Mouse (Mus musculus): Measurements from ENCODE around the gene Rgl2. TPM values are rescaled to one million over a fixed set of nuclear protein-coding genes. Genes with fewer than 3 reads are reported as not detected.
A peak's percentile ranks its signal among the peaks of the same experiment; 100 is the strongest.
"Not testable (repeated sequence)": the region's sequence is repeated elsewhere in the genome, so short reads cannot be mapped to it uniquely, and the experiment has no call there.

The Rgl2 gene
- polyA plus RNA-seq, 1 experiment from 2014 or later: 60.9 TPM

GRCm38 (mm10) chr17:33948090-33948904 is 19.0 kb downstream of the Rgl2 start:
- Histone ChIP-seq H3K9ac (no peak overlapping the region), H3K4me3 (no peak overlapping the region), H3K27me3 (replicated peaks) (no peaks in the 10 kb centered on the region), H3K36me3 (replicated peaks) (peaks cover 24% of the 10 kb centered on the region), H3K27ac (no peak overlapping the region), H3K4me1 (peaks cover 44% of the 10 kb centered on the region), H3K4me2 (no peak overlapping the region), H3K9me3 (no peaks in the 10 kb centered on the region)
- ATAC-seq (replicated peaks): no peak
- 89% methylated on average over 22 of the region's 22 CpGs for WGBS

GRCm38 (mm10) chr17:33948905-33949537 is 19.7 kb downstream of the Rgl2 start:
- H3K27me3 ChIP-seq (replicated peaks): no peaks in the 10 kb centered on the region
- 91% methylated on average over 19 of the region's 19 CpGs for WGBS
- H3K4me2 ChIP-seq: peak overlapping the region; percentile 97; the same call in 1 of the 2 replicates
- peaks cover 23% of the 10 kb centered on the region for H3K36me3 ChIP-seq (replicated peaks)
- H3K4me1 ChIP-seq: peaks cover 51% of the 10 kb centered on the region
- no peak for ATAC-seq (replicated peaks)
- H3K27ac ChIP-seq: no peak overlapping the region
- no peaks in the 10 kb centered on the region for H3K9me3 ChIP-seq
- no peak overlapping the region for H3K9ac ChIP-seq
- H3K4me3 ChIP-seq: no peak overlapping the region

GRCm38 (mm10) chr17:33950131-33950625 is 20.8 kb downstream of the Rgl2 start:
- peaks cover 23% of the 10 kb centered on the region for H3K36me3 ChIP-seq (replicated peaks)

GRCm38 (mm10) chr17:33951021-33951946 is 21.9 kb downstream of the Rgl2 start, which contains the start of gene B3galt4:
B3galt4 (minus strand) TSS chr17:33951488.
- Histone ChIP-seq H3K4me1 (peaks cover 61% of the 10 kb centered on the region), H3K27me3 (replicated peaks) (no peaks in the 10 kb centered on the region), H3K36me3 (replicated peaks) (peaks cover 14% of the 10 kb centered on the region), H3K9me3 (no peaks in the 10 kb centered on the region), H3K4me2 (peak within 1 kb of the TSS; percentile 97), H3K27ac (peak within 1 kb of the TSS; percentile 93), H3K9ac (peak within 1 kb of the TSS; percentile 78), H3K4me3 (peak within 1 kb of the TSS; percentile 61)
- under 1% methylated on average over 45 of the region's 45 CpGs for WGBS
- ATAC-seq (replicated peaks): peak; percentile 77

More at GRCm38 (mm10) chr17:33950131-33950625, 20.8 kb downstream of the Rgl2 start:
- peak overlapping the region; percentile 97 for H3K4me2 ChIP-seq
- peak overlapping the region; percentile 78 for H3K9ac ChIP-seq
- 80% methylated on average over 10 of the region's 10 CpGs for WGBS
- H3K4me1 ChIP-seq: peaks cover 60% of the 10 kb centered on the region
- H3K9me3 ChIP-seq: no peaks in the 10 kb centered on the region
- H3K27ac ChIP-seq: peak overlapping the region; percentile 93; the same call in 1 of the 2 replicates
- no peak for ATAC-seq (replicated peaks)
- H3K27me3 ChIP-seq (replicated peaks): no peaks in the 10 kb centered on the region
- H3K4me3 ChIP-seq: peak overlapping the region; percentile 61

GRCm38 (mm10) chr17:33952015-33952414 is 22.7 kb downstream of the Rgl2 start:
- H3K4me3 ChIP-seq; H3K9ac ChIP-seq; ATAC-seq (replicated peaks); H3K27me3 ChIP-seq (replicated peaks); H3K9me3 ChIP-seq; H3K27ac ChIP-seq: not testable (repeated sequence)
- peaks cover 67% of the 10 kb centered on the region for H3K4me1 ChIP-seq
- peak overlapping the region; percentile 97 for H3K4me2 ChIP-seq
- 71% methylated on average over 13 of the region's 13 CpGs for WGBS
- H3K36me3 ChIP-seq (replicated peaks): peaks cover 14% of the 10 kb centered on the region

GRCm38 (mm10) chr17:33952879-33953278 is 23.5 kb downstream of the Rgl2 start:
- Histone ChIP-seq H3K4me2 (no peak overlapping the region), H3K27me3 (replicated peaks) (no peaks in the 10 kb centered on the region), H3K9ac (no peak overlapping the region), H3K36me3 (replicated peaks) (peaks cover 14% of the 10 kb centered on the region), H3K4me3 (no peak overlapping the region), H3K27ac (peak overlapping the region; percentile 4; the same call in 1 of the 2 replicates), H3K9me3 (no peaks in the 10 kb centered on the region), H3K4me1 (peaks cover 74% of the 10 kb centered on the region)
- no peak for ATAC-seq (replicated peaks)
- 83% methylated on average over 4 of the region's 4 CpGs for WGBS

- ATAC-seq (replicated peaks): no peak
- Histone ChIP-seq H3K4me3 (no peak overlapping the region), H3K9me3 (no peaks in the 10 kb centered on the region), H3K27me3 (replicated peaks) (no peaks in the 10 kb centered on the region), H3K4me1 (peaks cover 76% of the 10 kb centered on the region), H3K27ac (peak overlapping the region; percentile 4; the same call in 1 of the 2 replicates), H3K36me3 (replicated peaks) (peaks cover 14% of the 10 kb centered on the region), H3K4me2 (no peak overlapping the region), H3K9ac (no peak overlapping the region)
- 78% methylated on average over 3 of the region's 3 CpGs for WGBS
Measured at GRCm38 (mm10) chr17:33953310-33953709, 24.0 kb downstream of the Rgl2 start.

- Histone ChIP-seq H3K27me3 (replicated peaks) (no peaks in the 10 kb centered on the region), H3K9ac (peak overlapping the region; percentile 93), H3K4me3 (peak overlapping the region; percentile 94), H3K27ac (no peak overlapping the region), H3K4me2 (peak overlapping the region; percentile 83), H3K4me1 (peaks cover 73% of the 10 kb centered on the region), H3K36me3 (replicated peaks) (peaks cover 16% of the 10 kb centered on the region), H3K9me3 (no peaks in the 10 kb centered on the region)
- WGBS: 51% methylated on average over 5 of the region's 5 CpGs
- ATAC-seq (replicated peaks): no peak
Measured at GRCm38 (mm10) chr17:33953961-33954565, 24.7 kb downstream of the Rgl2 start.

GRCm38 (mm10) chr17:33954646-33955554 is 25.6 kb downstream of the Rgl2 start:
- ATAC-seq (replicated peaks): peak; percentile 61
- 1% methylated on average over 33 of the region's 33 CpGs for WGBS

GRCm38 (mm10) chr17:33955555-33956214 is 26.3 kb downstream of the Rgl2 start, which contains the start of the genes Vps52 and Rps18:
Vps52 (plus strand) TSS chr17:33955812.
Rps18 (minus strand) TSS chr17:33956001.
- H3K27me3 ChIP-seq (replicated peaks): no peaks in the 10 kb centered on the region

More at GRCm38 (mm10) chr17:33954646-33955554, 25.6 kb downstream of the Rgl2 start:
- no peaks in the 10 kb centered on the region for H3K9me3 ChIP-seq
- peak overlapping the region; percentile 93 for H3K9ac ChIP-seq
- peaks cover 25% of the 10 kb centered on the region for H3K36me3 ChIP-seq (replicated peaks)
- peak overlapping the region; percentile 94 for H3K4me3 ChIP-seq
- H3K27me3 ChIP-seq (replicated peaks): no peaks in the 10 kb centered on the region
- peak overlapping the region; percentile 87 for H3K27ac ChIP-seq
- peak overlapping the region; percentile 83 for H3K4me2 ChIP-seq
- H3K4me1 ChIP-seq: peaks cover 65% of the 10 kb centered on the region

More at GRCm38 (mm10) chr17:33955555-33956214, 26.3 kb downstream of the Rgl2 start, which contains the start of the genes Vps52 and Rps18:
- peaks cover 57% of the 10 kb centered on the region for H3K4me1 ChIP-seq
- under 1% methylated on average over 50 of the region's 50 CpGs for WGBS
- peaks cover 30% of the 10 kb centered on the region for H3K36me3 ChIP-seq (replicated peaks)
- H3K9ac ChIP-seq: peak within 1 kb of the TSS; percentile 93
- no peaks in the 10 kb centered on the region for H3K9me3 ChIP-seq
- H3K4me2 ChIP-seq: peak within 1 kb of the TSS; percentile 83
- peak; percentile 90 for ATAC-seq (replicated peaks)
- H3K4me3 ChIP-seq: peak within 1 kb of the TSS; percentile 94
- H3K27ac ChIP-seq: peak within 1 kb of the TSS; percentile 94

Measured in midbrain, embryonic 15.5 days (tissue).